Mouse (Mus musculus) kidney, postnatal 25 days (tissue): Measurements from ENCODE around the gene Clec12b.

Experiments used
- DNase-seq, 2 experiments: peaks; one replicate each; pipeline ENCODE4 v3.0.0; 2021; ENCODE audit warnings: mixed read lengths in 2 of 2

The Clec12b gene

DNA sequence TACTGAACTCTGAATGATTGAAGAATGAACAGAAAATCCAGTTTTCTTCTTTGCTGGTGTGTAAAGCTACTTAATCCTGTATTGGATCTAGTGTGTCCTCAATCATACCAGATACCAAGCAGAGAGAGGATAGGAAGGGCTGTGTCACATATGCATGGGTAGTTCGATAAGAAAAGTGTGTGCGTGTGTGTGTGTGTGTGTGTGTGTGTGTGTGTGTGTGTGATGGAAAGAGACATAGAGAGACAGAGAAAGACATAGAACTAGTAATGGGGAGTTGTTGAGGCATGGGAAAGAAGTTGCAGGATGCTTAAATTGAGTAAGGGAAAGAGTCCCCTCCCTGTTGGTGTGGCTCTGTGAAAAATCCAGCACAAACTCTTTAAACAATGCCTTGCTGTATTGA lies at the start of gene Clec12b:
Gene Clec12b, minus strand, starts transcription at position 101 of the 400 bp plus-strand sequence.
- no peak for DNase-seq

DNA sequence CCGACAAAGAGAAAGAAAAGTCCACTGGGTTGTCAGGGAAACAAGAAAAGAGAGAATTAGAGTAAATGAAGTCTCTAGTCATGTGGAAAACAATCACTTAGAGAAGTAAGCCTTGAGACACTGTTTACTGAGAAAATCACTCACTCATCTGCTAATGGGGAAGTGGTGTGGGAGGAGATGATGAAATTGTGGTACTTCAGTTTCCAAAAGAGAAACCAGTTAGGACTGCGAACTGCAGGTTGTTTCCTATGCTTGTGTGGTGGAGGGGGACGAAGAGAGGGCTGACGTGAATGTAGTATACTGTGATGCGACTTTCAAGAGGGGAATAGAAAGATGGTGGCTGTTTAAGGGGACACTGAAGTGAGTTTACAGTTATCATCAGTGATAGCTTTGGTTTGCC lies 48.6 kb upstream of the Clec12b start:
- DNase-seq, result no peak

DNA sequence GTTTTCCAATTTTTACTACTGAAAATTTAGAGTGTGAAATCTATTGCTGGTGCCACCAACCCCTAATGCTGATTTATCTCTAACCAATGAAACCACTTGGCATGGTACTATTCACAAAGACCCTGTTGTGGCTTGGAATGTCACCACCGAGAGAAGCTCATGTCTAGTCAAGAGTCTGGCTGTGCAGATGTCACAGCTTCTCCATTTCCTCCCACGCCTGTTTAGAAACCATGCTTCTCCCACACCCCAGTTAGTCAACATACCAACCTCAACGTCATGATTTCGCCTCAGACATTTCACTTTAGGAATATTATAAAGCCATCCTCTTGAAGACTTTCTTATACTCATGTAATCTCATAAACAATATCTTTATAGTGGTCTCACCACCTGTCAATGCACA lies 41.6 kb upstream of the Clec12b start:
- no peak for DNase-seq

DNA sequence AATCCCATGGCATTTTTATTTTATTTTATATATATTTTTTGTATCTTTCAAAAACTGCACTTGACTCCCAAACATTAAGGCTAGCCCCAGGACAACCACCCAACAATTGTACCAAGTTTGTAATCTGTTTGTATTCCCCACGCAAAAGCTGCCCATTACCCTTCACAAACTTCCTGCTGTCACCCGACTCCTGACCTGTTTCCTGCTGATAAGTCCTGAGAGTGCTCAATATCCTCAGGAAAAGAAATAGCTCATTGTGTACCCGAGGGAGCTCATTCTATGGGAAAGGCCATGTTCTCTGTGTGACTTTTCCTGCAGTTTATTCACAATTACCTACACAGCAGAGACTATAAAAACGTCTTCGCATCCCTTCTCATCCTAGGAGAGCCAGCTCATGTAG lies 40.1 kb upstream of the Clec12b start:
- DNase-seq, result peak; percentile 41 to 72

DNA sequence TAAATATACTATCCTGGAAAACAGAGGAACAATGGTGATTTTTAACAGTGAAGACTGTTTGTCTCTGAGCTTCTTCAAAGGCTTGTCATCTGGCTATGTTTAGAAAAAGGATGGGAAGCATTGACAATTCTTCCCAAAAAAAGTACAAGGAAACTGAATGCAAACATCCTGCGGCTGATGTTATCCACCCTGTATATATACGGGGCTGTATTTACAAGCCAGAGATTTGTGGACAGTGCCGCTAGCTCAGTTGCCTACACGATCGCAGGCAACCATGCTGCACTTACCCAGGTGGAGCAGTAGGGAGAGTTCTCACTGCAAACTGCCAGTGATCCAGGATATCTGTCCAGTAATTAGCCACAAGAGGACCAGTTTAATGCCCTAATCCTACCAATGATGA lies 39.5 kb upstream of the Clec12b start:
- no peak for DNase-seq

DNA sequence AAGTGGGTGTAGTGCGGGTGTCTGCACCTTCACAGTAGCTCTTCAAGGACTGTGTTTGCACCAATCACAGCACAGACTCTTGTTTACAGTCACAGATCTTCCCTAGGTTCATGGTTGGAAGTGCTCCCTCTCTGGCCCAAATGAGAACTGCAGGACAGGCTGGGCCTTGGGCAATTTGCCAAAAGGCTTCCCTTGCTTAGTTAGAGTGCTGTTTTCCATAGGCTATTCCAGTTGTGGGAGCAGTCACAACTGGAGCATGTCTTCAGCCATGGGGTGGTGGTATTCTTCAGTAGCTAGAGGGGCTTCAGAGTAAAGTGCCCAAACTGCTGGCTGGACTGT lies 38.0 kb upstream of the Clec12b start:
- DNase-seq, result peak; percentile 77 to 81

DNA sequence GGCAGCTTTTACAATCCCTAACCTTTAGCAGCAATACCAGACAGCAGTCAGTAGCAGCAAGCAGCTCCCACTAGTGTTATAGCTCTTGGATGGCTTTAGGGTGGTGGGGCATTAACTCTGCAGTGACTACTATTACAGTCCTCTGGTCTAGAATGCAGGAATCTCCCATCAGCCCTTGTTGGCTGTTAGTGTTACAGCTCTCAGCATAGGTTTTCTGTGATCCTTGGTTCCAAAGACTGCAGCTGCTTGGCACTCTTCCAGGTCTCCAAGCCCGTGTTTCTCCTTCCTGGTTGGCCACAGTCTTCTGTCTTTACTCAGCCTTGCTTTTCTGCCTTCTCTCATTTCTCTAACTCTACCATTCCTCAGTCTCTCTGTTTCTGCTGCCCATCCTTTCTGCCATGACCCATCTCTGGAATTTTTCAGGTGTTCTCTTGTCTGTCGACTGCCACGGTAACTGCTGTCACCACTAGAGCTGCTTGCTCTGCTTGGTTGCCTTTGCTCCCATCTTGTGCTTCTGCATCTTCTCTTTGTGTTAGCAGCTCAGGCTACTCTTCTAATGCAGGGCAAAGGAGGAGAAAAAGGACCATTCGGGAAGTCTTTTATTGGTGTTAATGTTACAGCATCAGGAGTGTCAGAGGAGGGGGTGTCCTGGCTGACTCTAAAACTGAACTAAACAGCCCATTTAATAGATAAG lies 37.5 kb upstream of the Clec12b start:
- DNase-seq, result peak; percentile 55 to 60

DNA sequence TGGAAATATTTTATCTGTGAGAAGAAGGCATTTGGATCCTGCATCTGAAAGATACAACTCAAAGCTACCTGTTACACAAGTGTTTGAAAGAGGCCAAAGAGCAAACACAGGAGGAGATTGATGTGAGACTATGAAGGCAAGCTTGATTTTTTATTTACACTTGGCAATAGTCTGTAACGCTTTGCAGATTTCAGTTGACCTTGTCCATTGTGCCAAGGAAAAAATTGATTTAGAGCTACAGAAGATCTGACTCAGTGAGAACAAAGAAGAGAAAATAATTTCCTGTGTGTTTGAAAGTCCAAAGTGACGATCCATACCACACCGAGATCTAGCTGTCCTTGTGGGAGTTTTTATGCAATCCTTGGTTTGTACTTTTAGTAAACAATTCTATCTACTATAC lies 36.6 kb upstream of the Clec12b start:
- no peak for DNase-seq

DNA sequence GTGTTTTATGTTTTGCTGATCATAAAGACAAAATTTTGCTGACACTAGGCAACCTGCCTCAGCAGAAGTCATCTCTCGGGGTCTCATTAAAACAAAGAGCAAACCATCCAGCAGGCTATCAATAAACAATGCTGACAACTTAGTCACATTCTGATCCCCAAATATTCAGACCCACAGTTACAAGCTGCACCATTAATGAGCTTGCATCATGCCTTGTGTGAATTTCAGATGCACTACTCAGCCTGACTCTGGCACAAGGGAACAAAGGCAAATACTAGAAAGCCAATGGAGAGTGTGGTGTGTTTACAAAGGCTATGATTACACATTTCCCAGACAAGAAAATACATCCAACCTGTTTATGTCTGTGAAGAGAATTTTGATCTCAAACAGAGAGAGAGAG lies 28.5 kb upstream of the Clec12b start:
- DNase-seq, result no peak

DNA sequence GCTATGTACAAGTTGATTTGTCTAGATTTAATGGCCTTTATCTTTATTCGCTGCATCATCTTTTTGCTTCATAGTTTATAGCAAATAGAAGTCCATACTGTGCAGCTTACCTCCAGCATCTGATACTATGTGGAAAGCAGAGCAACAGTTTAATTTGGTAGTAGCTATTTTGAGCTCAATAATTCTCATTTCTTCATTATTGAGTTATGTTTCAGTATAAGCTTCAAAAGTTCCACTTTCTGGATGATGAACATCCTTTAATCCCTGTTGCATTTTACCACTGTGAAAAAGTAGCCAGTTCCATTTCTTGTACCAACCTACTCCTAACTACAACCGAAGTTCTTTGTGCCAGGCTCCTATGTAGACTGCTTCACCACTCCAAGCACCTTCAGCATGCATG lies 22.9 kb upstream of the Clec12b start, which contains the start of gene Clec9a:
Gene Clec9a, plus strand, starts transcription at position 301 of the 400 bp plus-strand sequence.
- no peak for DNase-seq

DNA sequence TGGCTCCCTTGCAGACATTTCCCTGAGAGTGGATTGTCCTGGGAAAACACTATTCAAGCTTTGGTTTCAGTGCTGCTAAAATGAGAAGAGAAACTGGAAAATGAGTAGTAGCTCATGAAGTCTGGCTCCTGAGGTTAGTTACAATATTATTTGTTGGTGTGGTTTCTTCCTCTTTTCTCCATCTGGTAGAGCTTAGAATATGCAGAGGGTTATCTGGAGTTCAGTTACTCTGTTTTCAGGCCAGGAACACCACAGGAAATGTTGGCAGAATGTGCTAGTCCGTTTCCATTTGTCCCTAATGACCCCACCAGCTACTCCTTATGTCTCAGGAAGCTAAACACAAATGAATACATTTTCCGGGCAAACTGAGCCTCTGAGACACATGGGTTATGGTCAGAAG lies 21.6 kb upstream of the Clec12b start:
- no peak for DNase-seq

DNA sequence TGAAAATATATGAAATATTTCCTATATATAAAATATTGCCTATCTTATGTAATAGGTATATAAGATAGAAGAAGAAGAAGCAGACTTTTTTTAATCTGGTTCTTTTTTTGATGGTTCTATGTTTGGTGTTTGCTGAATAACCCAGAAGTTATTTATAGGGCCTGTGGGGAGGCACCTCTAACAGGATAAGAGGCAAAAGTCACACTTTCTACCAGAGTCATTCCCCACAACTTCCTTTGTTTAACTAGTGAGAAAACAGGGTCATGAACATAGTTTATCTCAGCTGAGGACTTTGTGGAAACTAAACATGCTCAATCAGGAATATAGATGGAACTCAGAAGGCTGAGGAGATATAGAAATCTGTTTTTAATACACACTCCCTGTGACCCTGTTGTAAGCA lies 20.3 kb upstream of the Clec12b start:
- DNase-seq, result no peak

DNA sequence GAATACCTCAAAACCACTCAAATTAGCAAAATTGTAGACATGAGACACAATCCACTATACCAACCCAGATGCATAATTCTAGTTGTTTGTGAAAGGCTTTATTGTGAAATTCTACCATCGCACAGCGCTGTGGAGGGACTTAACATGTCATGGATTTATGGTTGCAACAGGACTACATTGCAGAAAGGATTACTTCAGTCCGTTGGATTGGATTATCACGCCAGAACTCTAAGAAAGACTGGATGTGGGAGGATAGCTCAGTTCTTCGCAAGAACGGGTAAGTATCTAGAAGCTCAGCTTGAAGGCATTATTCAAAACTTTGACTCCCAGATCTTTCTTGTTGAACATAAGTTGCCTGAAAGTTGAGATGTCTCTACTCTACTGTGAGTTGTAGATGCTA lies 17.7 kb upstream of the Clec12b start:
- no peak for DNase-seq

DNA sequence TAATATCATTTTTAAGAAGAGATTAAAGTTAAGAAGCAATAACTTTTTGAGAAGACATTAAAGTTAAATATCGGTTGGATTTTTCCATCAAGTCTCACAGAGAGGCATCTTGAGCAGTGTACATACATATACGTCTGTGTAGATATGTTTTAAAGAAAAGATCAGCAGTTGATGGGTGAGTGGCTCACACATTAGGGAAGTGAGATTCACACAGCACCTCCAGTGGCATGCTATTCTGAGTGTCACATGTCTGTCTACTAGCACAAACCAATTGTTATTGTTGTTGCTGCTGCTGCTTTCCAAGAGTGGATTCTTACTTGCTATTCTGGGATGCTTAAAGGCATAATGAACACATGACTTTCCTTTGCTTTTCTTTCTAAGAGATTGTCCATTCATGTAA lies 16.7 kb upstream of the Clec12b start:
- DNase-seq, result no peak

DNA sequence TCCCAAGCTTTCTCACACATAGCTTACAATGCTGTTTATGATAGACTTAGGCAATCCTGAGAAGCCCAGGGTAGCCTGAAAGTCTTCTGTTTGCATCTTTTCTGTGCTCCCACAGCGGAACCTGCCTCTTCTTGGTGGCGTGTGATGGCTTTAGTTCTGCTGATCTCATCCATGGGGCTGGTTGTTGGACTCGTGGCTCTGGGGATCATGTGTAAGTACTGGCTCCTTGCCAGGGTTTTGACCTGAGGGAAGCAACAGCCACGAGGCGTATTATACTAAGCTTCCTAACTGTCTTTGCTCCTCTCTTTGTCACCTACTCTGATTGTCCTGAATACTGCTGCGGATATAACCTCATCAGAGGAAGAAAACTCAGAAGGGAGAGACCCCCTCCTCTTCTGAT lies 14.3 kb upstream of the Clec12b start:
- peak; percentile 76 to 82 for DNase-seq

DNA sequence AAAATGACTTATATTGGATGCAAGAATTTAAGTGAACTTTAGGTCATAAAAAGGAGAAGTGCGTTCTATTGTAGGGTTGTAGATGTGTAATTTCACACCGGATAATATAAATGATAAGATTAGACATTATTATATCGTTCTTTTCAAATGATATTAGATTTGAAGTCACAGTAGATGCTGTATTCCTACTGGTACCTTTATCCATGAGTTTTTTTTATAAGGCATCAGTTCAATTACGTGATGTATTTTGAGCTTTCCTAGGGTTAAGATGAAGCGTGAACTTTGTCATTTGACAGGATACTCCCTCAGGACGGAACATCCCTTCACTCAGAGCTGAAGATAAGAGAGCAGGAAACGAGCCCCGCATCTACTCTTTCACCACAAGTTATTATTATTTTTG lies 11.3 kb upstream of the Clec12b start, which contains the start of gene Clec1b:
Gene Clec1b, plus strand, starts transcription at position 301 of the 400 bp plus-strand sequence.
- DNase-seq, result no peak

DNA sequence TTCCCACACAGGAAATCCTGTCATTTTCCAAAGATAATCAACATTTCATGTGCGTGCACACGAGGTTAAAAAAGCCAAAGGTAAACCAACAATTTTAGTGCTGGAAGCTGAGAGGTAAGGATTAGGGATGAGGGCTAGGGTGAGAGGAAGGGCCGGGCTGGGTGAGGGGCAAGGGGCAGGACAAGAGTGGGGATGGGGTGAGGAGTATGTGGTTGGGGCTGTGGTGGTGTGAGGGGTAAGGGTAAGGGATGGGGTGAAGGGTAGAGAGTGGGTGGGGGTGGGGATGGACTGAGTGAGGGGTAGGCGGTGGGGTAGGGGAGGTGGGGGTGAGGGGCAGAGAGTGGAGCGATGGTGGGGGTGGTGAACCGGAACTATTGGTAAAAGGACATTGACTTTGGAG lies 8.1 kb upstream of the Clec12b start:
- DNase-seq, result no peak

DNA sequence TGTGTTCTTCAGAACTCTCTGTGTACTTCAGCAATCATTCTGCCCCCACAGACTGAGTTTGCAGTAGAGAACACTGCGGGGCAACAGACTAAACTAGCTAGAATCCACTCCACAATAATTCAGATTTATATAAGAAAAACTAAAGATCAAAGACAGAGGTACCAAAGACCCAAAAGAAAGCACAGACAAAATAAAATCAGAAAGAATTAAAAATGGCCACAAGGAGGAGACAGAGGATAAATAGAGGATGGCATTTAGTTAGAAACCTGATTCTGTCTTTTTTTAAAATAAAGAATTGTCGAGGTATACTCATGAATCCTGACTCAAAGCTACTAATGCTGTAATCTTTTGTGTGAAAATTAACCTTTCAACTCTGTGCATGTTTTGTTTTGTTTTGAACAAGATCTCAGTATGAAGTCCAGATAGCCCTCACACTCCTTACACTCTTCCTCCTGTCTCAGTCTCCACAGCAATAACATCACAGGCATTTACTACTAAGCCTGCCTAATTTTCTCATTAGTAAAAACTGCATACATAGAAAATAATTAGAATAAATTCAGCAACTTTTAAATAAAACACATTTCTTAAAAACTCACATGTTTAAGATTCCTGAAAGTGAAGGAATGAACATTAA lies 7.5 kb upstream of the Clec12b start:
- no peak for DNase-seq

DNA sequence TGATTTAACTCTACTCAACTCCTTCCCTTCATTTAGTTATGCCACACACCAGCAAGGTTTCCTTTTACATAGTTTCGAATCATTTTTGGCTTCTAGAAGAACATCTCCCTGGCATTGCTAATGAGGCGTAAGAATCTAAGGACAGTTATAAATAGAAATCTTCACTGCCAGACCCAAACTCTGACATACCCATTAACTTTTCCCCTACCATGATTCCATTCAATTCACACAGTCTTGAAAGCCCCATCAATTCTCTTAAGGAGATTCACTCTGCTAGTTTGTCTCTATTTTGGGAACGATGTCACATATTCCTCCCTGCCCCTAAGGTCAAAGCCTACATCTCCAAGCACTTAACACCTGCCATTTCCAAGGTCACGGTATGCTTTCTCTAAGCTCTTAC lies 674 bp downstream of the Clec12b start:
- DNase-seq, result no peak

DNA sequence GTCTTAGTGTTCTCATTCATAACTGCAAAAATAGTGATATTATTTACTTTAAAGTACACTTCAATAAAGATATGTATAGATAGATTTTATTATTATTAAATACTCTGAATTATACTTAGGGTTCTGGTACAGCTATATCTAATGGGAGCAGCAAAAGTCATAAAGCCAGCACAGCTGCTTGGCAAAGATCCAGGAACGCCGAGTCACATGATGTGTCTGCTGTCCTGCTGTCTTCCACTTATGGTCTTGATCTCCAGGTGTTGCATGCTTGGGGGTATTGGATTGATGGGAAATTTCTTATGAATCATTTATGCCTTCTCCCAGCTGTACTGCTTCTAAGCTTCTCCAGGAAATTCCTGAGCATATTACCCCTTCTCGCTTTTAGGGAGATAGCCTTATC lies 2.2 kb downstream of the Clec12b start:
- DNase-seq, result peak; percentile 24 to 34

DNA sequence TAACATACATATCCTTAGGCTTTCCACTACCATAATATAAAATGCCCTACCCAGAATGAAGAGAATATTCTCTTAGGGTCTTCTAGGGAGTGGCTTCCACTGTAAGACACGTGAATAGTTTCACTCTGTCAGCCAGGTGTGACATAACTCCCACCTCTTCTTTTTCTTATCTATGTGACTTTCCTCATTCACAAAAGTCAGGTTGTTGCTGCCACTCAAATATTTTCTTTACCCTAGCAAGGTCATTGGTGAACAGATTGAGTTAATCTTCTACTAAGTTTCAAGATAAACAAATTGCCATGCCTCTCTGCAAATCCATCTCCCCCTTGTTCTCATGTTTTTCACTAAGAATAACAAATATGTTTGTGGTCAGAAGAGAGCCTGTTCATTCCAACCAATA lies 3.9 kb downstream of the Clec12b start:
- DNase-seq, result no peak

DNA sequence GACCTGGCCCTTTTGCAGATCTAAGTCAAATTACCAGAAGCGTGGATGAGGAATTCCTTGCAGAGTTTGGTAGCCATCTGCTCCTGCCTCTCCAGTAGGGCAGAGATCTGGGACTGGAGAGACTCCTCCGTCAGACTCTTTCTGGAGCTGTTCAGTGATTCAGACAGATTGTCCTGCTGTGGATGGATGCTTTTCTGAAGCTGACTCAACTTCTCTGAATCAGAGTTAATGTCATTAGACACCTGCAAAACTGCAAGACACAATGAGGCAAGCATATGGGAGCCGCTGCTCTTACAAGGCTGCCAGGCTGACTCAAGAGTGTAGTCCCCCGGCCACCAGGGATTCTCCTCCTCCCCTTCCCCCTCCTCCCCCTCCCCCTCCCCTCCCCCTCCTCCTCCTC lies 5.2 kb downstream of the Clec12b start:
- no peak for DNase-seq

DNA sequence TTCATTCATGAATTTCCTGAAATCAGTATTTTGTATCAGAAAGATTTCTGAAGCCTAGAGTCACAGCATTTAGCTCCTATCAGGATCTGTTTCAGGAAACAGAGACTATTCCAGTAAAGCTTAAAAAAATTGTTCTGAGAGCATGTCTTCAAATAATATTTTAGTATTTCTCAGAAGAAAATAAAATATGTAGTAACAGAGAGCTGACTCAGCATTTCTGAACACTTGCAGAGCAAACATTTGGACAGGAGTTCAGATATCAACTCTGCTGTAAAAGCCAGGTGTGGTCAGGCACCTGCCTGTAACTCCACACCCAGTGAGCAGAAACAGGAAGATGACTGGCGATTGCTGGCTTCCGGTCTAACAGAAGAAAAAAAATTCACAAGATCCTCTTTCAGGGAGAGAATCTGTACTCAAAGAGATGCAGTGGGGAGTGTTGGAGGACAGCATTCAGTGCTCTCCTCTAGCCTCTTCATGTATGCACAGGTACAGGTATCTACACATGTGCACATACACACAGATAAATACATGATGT lies 10.7 kb downstream of the Clec12b start:
- no peak for DNase-seq

DNA sequence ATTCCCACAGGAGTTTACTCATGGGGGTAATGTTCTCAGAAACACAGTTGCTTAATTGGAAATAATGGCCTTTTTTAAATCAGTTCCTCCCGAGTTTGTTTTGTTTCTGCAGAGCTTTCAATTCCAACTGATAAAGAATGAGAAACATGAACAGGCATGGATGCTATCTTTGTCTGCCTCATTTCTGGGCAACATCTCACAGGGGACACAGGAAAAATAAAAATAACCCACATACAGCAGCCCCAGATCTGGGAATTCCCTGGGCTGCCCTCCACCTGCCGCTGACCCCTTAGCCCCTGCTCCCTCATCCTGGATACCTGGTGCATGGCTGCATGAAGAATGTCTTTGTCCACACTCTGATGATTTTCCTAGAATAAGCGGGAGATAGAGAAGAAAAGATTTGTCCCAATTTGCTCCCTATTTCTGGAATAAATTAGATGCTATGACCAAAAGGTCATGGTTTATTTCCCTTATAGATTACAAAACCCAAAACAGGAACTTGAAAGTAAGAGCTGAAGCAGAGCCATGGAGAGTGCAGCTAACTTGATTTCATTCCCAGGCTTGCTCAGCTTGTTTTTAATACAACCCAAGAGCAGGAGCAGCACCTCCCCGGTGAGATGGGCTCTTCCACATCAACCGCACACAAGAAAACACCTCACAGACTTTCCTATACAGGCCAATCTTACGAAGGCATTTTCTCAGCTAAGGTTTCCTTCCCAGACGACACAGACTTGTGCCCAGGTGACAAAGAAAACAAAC lies 16.1 kb downstream of the Clec12b start:
- no peak for DNase-seq
